Mouse (Mus musculus) myocyte (in vitro differentiated cells): ENCODE results near the gene Parp16.

Source experiments
- POLR2AphosphoS2 ChIP-seq: IDR thresholded peaks from one replicate; pipeline ENCODE4 v1.6.1; 2011; ENCODE audit warnings: low read depth, control low read depth; ENCODE audit not compliant: insufficient read length
- USF1 ChIP-seq: IDR thresholded peaks from one replicate; pipeline ENCODE4 v1.6.1; 2011; ENCODE audit warnings: low read depth, mild to moderate bottlenecking, control low read depth, moderate library complexity

GRCm38 (mm10) chr9:65223927-65224326 lies 28.8 kb downstream of the Parp16 start:
- no peak for TF ChIP-seq POLR2AphosphoS2
- no peak for TF ChIP-seq USF1
